Mouse (Mus musculus): Measurements from ENCODE around the gene Insl3.

The Insl3 gene

DNA sequence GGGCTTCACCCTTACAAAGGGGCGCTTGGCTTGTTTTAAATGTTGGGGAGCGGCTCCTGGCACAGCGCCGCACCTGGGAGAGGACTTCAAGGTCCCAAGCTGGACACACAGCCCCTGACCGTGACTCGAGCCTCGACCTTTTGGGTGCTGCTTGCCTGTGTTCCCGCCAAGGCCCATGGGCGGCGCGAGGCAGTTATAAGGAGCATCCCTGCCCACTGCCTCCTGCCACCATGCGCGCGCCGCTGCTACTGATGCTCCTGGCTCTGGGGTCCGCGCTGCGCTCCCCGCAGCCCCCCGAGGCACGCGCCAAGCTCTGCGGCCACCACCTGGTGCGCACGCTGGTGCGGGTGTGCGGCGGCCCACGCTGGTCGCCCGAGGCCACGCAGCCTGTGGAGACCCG is at the start of gene Insl3:
Insl3 (plus strand) TSS at position 187 of the 400 bp plus-strand sequence.
- DNase-seq (ENCODE audit: extremely low spot score) = no peak

GRCm38 (mm10) chr8:71639318-71639717 is 49.7 kb upstream of the Insl3 start:
- DNase-seq (ENCODE audit: extremely low spot score) = no peak

- DNase-seq (ENCODE audit: extremely low spot score) = no peak
Observed at GRCm38 (mm10) chr8:71645510-71645909, 43.5 kb upstream of the Insl3 start.

GRCm38 (mm10) chr8:71654600-71654999 is 34.4 kb upstream of the Insl3 start:
- peak; percentile 66 for DNase-seq (ENCODE audit: extremely low spot score)

DNA sequence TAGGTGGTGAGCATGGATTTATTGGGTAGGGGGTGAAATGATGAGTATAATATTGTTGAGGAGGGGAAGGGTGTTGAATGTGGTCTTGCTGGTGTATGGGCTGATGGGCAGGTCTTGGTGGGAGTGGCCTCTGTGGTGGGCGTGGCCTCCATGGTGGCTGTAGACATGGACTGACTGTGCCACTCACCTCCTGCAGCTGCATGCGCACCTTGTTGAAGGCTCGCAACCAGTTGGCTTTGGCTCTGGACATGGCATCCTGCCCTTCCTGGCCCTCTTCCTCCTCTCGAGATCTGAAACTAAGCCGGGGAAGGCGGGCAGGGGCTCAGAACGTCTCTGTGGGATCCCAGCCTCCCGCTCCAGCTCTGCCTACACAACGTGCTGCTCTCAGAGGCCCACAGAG is 31.2 kb upstream of the Insl3 start:
- no peak for DNase-seq (ENCODE audit: extremely low spot score)

DNA sequence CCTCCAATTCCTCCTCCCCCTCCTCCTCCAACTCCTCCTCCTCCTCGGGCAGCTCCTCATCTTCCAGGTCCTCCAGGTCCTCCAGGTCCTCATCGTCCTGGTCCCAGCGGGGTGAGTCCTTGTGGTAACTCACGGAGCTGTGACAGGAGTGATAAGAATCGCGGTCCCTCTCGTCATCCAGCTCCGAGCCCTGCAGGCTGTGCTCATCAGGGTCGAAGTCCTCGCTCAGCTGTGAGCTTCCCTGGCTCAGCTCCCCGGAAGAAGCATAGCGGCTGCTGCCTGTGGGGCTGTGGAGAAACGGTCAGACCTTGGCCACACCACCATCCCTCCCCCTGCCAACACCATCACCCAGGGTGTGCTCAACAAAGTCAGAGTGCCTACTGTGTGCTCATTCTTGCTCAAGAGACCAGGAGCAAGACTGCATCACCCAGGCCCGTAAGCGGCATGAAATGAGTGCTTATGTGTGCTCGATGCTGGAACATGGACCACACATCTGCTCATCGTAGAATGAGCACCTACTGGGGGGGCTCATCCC is 30.4 kb upstream of the Insl3 start:
- no peak for DNase-seq (ENCODE audit: extremely low spot score)

DNA sequence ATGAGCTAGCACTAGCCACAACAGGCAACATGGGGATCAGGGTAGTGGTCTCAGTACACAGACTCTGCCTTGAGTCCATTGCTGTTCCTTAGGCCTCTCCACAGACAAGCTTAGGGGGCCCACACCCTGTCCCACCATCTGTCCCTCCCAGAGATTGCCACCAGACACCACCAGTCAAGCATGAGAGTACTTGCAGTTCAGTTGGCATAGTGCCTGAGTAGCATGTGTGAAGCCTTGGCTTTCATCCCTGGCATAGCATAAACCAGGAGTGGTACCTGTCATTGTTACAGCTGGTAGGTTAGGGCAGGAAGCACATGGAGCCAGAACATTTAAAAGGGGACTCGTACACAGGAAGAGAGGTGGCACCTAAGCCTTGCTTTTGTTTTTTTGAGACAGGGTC is 29.3 kb upstream of the Insl3 start:
- DNase-seq (ENCODE audit: extremely low spot score) = no peak

- peak; percentile 81 for DNase-seq (ENCODE audit: extremely low spot score)
Observed at GRCm38 (mm10) chr8:71660325-71661120, 28.5 kb upstream of the Insl3 start.

DNA sequence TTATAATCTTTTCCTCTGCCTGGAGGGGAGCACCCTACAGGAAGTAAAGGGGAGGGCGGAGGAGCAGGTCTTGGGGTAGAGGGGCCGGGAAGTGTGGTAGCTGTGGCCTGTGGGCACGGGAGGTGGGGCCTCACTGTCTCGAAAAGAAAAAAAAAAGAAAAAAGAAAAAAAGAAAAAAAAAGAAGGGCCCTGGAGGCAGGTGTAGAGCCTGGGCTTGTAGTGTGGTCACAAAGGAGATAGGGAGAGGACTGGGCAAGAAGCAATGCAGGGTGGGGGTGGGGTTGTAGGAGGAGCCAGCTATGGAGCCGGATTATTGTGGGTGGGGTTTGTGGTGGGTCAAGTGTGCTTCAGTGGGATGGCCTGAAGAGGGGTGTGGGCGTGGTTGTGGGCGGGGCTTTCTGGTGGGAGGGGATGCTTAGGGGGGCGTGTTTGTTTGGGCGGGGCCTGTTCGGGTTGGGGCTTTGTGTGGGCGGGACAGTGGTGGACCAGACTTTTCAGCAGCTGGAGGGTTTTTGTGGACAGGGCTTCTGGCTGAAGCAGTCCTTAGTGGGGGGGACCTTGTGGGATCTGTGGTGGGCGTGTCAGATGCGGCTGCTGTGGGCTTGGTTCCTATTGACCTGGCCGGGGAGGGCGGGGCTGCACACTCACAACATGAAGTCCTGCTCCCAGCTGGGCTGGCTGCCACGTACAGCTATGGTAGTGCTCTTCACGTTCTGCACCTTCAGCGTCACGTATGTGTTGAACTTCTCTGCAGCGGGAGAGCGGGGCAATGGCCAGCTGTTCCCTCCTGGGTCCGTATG is 23.5 kb upstream of the Insl3 start:
- DNase-seq (ENCODE audit: extremely low spot score) = peak; percentile 96

- DNase-seq (ENCODE audit: extremely low spot score) = no peak
Observed at GRCm38 (mm10) chr8:71666855-71667254, 22.2 kb upstream of the Insl3 start.

DNA sequence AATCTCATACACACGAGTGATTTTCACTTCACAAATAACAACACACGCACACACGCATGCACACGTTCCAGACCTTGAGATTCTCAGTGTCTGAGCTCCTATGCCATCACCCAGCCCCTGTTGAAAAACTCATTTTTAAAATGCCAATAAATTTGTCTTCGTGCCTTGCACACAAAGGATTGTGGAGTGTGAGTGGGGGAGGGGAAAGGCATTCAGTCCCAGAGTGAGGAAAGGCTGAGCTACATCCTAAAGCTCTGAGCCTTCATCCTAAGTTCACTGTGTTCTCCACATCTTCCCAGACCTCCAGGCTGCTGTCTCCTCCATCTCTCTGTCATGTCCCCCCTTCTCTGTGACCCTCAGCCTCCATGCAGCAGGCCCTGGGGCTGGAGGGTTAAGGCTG is 21.8 kb upstream of the Insl3 start:
- no peak for DNase-seq (ENCODE audit: extremely low spot score)

DNA sequence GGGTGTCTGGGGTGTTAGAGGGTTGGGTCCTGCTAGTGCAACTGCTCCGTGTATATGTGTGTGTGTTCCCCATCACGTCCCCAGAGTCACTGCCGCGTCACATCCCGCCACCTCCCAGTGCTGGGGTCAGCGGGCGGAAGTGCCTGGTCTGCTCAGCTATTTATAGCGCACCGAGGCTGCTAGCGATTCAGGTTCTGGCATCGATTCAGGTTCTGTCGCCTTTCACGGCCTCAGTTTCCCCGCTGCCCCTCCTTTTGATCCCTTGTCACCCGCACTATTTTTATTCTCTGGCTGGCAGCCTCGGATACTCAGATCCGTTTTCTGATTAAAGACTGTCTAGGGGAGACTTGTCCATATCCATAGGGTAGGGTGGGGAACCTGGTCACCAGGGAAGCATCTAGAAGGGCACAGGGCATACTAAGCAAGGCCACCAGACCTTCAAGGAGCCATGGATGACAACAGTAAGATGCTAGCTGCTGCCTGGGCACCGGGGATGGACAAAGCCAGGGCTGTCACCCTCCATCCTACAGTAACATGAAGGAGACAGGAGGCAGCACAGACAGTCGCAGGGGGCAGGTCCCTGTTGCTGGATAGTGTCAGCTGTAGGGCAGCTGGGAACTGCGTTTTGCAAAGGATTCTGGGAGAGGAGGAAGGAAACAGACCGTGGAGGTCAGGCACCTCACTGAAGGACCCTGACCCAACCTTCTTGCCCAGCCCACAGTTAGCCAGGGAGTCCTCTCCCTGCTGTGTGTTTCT is 20.6 kb upstream of the Insl3 start:
- DNase-seq (ENCODE audit: extremely low spot score) = no peak

DNA sequence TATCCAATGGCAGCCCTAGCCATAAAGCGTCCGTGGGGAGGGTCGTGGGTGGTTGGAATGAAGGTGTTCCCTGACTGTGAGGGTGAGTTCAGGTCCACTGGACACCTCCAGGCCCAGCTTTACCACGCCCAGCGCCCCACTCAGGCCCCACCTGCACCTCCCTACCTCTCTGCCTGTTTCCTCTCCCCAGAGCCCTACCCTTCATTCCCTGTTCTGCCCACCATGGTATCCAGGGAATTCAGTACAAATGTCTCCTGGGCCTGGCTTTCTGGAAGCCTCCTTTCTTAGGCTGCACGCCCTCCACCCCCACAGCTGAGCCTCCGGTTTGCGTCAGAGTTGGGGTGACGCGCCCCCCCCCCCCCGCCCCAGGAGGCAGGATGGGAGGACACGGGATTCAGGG is 18.8 kb upstream of the Insl3 start:
- no peak for DNase-seq (ENCODE audit: extremely low spot score)

DNA sequence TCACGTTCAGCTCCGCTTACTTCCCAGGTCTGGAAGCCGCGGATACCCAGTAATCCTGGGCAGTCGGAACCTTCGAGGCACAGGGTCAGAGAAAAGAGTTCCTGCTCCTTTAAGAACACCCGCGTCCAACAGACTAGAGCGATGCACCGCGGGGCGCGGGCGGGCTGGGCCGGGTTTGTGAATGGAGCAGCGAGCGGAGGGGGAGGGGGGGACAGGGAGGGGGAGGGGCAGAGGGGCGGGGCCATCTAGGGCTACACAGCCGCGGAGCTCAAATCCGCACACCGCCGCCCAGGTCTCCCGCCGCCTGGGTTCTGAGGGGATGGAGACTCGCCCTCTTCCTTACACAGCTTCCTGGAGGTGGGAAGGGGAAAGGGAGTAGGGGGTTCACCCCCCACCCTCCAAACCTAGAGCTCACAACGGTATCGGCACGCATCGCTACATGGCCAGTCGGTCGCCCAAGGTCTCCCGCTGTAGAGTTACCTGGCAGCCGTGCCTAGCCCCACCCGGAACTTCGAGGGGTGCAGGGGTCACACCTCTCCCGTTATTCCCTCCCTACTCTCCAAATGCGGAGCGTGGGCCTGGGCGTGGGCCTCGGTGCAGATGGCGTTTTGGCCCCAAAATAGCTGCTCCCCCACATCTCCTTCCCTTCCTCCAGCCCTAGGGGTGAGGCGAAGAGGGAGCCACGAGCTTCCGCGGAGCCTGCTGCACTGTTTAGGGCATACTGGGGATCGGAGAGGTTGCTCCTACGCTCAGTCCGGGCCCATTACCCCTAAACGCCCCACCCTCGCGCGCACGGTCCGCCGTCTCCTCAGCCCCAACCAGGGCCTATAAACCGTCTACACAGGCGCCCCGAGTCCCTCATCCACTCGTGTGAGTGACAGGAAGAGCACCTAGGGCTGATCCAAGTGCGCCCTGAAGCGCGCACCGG is 18.1 kb upstream of the Insl3 start:
- peak; percentile 76 for DNase-seq (ENCODE audit: extremely low spot score)

GRCm38 (mm10) chr8:71671549-71671965 is 17.5 kb upstream of the Insl3 start, which contains the start of gene Unc13a:
Gene Unc13a (minus strand): TSS chr8:71671757.
- peak; percentile 89 for DNase-seq (ENCODE audit: extremely low spot score)

GRCm38 (mm10) chr8:71672168-71672735 is 16.8 kb upstream of the Insl3 start:
- DNase-seq (ENCODE audit: extremely low spot score) = no peak

GRCm38 (mm10) chr8:71674071-71674470 is 14.9 kb upstream of the Insl3 start:
- DNase-seq (ENCODE audit: extremely low spot score) = no peak

DNA sequence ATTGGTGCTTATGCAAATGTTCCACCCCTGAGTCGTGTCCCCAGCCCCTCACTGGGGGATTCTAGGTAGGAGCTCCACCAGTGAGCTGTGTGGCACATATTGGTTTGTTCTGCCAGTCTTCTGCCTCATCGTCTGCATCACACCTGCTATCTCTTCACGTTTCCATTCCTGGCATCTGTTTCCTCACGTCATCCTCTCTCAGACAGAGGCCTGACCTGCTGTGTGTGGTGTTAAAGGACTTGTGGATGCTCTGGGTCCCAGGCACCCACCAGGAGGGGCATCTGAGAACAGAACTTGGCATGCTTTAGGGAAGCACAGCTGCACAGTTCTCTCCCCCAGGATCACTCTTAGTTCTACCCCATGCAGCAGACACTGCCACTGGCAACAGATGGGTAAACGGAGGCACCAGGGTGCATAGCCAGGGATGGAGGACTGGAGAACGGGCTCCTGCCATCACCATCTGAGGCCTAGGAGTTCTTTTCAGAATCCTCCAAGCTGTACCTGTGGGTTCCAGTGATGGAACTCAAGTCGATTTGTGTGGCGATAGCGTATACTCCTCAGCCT is 13.5 kb upstream of the Insl3 start:
- DNase-seq (ENCODE audit: extremely low spot score) = no peak

GRCm38 (mm10) chr8:71676020-71676741 is 12.8 kb upstream of the Insl3 start, which contains the start of gene Jak3:
Gene Jak3 (plus strand): TSS chr8:71676296.
- DNase-seq (ENCODE audit: extremely low spot score) = peak; percentile 57
